Mouse (Mus musculus) heart, embryonic 16.5 days (tissue): ENCODE data around the gene Bcl6b. TPM values are rescaled to one million over a fixed set of nuclear protein-coding genes. Genes with fewer than 3 reads are reported as not detected.

ENCODE experiments used
- ATAC-seq: fragments of 200-750 bp; cut with Nextera tagmentation; replicated peaks from 2 replicates; pipeline ENCODE4 v1.8.0; 2017; ENCODE audit warnings: moderate number of reproducible peaks; ENCODE audit not compliant: insufficient read depth, low FRiP score; ENCODE audit errors: extremely low read depth
- H3K27ac ChIP-seq: fragments of 300-500 bp; sonication (generic); 2 replicates; pipeline ENCODE4 v1.5.1; 2014; ENCODE audit warnings: mild to moderate bottlenecking, low read length, control low read depth, moderate library complexity
- H3K27me3 ChIP-seq: fragments of 300-500 bp; sonication (generic); 2 replicates; pipeline ENCODE4 v1.6.1; 2014; ENCODE audit warnings: low read length, mixed read lengths; ENCODE audit not compliant: control insufficient read depth, insufficient read depth
- H3K36me3 ChIP-seq: fragments of 300-500 bp; sonication (generic); 2 replicates; pipeline ENCODE4 v1.6.1; 2014; ENCODE audit not compliant: control insufficient read depth, insufficient read depth
- H3K4me1 ChIP-seq: fragments of 300-500 bp; sonication (generic); 2 replicates; pipeline ENCODE4 v1.6.1; 2014; ENCODE audit warnings: low read length, mixed read lengths; ENCODE audit not compliant: control insufficient read depth, insufficient read depth
- H3K4me2 ChIP-seq: fragments of 300-500 bp; sonication (generic); 2 replicates; pipeline ENCODE4 v1.6.1; 2014; ENCODE audit warnings: low read depth, mild to moderate bottlenecking, control low read depth, low read length
- H3K4me3 ChIP-seq: fragments of 300-500 bp; sonication (generic); 2 replicates; pipeline ENCODE4 v1.5.1; 2014; ENCODE audit warnings: mild to moderate bottlenecking, control low read depth, low read length
- H3K9ac ChIP-seq: fragments of 300-500 bp; sonication (generic); 2 replicates; pipeline ENCODE4 v1.6.1; 2014; ENCODE audit warnings: low read length, control low read depth
- H3K9me3 ChIP-seq: fragments of 300-500 bp; sonication (generic); replicated peaks from 2 replicates; pipeline ENCODE4 v1.6.1; 2016; ENCODE audit warnings: low read length; ENCODE audit not compliant: control insufficient read depth
- WGBS: fragments of 180-500 bp; shearing (Covaris S2); extraction: QIAGEN DNeasy Blood & Tissue Kit; methylation state at CpG from one replicate; pipeline ENCODE4 v1.1.7; 2014; 5-methylcytosine and 5-hydroxymethylcytosine counted together
- polyA plus RNA-seq: library from polyadenylated mRNA; unstranded; fragments of >200 nt; fragmentation: Nextera tagmentation; extraction: Ambion mirVana; gene quantifications from 2 replicates; pipeline ENCODE4 v1.2.1, GENCODE M21; 2015

Bcl6b gene
- polyA plus RNA-seq, 1 experiment from 2014 or later = 18.1 TPM

DNA sequence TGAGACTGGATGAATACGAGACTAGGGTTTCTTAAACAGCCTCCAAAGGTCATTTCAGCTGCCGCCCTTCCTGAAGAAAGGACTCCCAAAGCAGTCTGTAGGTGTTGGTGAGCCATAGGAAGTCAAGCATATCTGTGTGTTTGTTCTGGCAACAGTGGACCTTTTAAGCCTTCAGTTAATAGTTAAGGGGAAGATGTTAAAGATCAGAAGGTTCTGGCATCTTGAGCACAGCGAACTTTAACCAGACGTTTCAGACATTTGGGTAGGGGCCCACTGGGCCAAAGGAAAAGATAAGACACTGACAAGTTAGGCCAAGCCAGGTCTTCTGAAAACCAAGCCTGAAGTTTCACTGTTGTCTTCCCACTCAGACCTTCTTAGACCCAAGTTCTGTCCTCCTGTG, 11.6 kb downstream of the Bcl6b start:
- WGBS = 66% methylated on average over 4 of the region's 4 CpGs
- Histone ChIP-seq H3K36me3 (no peaks in the 10 kb centered on the region), H3K9me3 (no peaks in the 10 kb centered on the region), H3K4me3 (no peak overlapping the region), H3K27ac (no peak overlapping the region), H3K4me2 (no peak overlapping the region), H3K9ac (no peak overlapping the region), H3K4me1 (peaks cover 26% of the 10 kb centered on the region), H3K27me3 (peaks cover 41% of the 10 kb centered on the region)
- no peak for ATAC-seq

GRCm38 (mm10) chr11:70216103-70216502, 13.5 kb downstream of the Bcl6b start:
- Histone ChIP-seq H3K27me3 (peaks cover 50% of the 10 kb centered on the region), H3K27ac (no peak overlapping the region), H3K36me3 (no peaks in the 10 kb centered on the region), H3K4me2 (no peak overlapping the region), H3K4me1 (peaks cover 20% of the 10 kb centered on the region), H3K4me3 (no peak overlapping the region), H3K9ac (no peak overlapping the region), H3K9me3 (no peaks in the 10 kb centered on the region)
- 58% methylated on average over 3 of the region's 3 CpGs for WGBS
- no peak for ATAC-seq

GRCm38 (mm10) chr11:70215301-70215700, 14.3 kb downstream of the Bcl6b start:
- Histone ChIP-seq H3K4me1 (peaks cover 16% of the 10 kb centered on the region), H3K9me3 (no peaks in the 10 kb centered on the region), H3K4me2 (no peak overlapping the region), H3K27ac (no peak overlapping the region), H3K9ac (no peak overlapping the region), H3K4me3 (0 out of 2 replicates have a peak overlapping the region, but pooled peaks have one; percentile 37), H3K27me3 (peaks cover 50% of the 10 kb centered on the region), H3K36me3 (no peaks in the 10 kb centered on the region)
- no peak for ATAC-seq
- WGBS = 16% methylated on average over 22 of the region's 22 CpGs

DNA sequence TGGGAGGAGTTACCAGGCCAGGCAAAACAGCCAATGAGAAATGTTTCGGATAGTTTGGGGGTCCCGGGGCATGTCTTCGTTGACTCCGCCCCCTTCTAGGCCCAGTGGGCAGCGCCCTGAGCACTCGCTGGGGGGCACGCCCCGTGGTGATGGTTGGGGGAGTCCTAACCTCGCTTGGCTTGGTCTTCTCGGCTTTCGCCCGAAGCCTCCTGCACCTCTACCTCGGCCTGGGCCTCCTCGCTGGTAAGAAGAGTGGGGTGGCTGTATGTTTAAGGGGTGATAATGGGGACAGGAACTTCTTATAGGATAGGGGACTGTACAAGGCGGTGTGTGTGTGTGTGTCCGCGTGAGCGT, 14.8 kb downstream of the Bcl6b start:
- ATAC-seq = 0 out of 2 replicates have a peak, but pooled peaks have one; percentile 6
- H3K27ac ChIP-seq = no peak overlapping the region
- peaks cover 50% of the 10 kb centered on the region for H3K27me3 ChIP-seq
- peak overlapping the region; percentile 62 for H3K4me2 ChIP-seq
- H3K9me3 ChIP-seq = no peaks in the 10 kb centered on the region
- no peaks in the 10 kb centered on the region for H3K36me3 ChIP-seq
- H3K4me1 ChIP-seq = peaks cover 13% of the 10 kb centered on the region
- H3K9ac ChIP-seq = no peak overlapping the region
- peak overlapping the region; percentile 37; the same call in 1 of the 2 replicates for H3K4me3 ChIP-seq
- WGBS = 5% methylated on average over 18 of the region's 18 CpGs

DNA sequence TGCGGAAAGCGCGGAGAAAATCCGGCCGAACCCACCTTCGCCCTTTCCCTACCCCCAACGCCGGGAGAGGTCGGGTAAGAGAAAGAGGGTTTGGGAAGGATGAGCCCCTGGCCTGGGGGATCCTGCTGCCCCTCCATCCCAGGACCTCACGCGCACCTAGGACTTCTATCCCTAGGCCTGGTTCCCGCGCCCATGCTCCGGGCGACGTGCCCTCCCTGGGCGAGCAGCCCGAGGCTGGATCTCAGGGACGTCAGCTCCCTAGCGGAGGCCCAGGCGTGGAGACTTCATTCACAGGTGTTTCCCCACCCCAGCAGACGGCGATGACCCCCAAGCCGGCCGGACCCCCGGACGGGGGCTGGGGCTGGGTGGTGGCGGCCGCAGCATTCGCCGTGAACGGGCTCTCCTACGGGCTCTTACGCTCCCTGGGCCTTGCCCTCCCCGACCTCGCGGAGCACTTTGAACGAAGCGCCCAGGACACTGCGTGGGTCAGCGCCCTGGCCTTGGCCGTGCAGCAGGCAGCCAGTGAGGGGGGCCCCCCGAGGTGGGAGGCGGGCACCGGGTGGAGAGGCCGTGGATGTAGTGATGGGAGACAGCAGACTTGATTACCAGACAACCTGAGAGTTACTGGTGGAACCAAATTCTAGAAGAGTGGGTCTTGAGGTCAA, 15.3 kb downstream of the Bcl6b start:
- peak overlapping the region; percentile 37 for H3K4me3 ChIP-seq
- H3K4me2 ChIP-seq = peak overlapping the region; percentile 62
- peaks cover 50% of the 10 kb centered on the region for H3K27me3 ChIP-seq
- under 1% methylated on average over 46 of the region's 46 CpGs for WGBS
- no peak for ATAC-seq
- H3K9ac ChIP-seq = peak overlapping the region; percentile 59
- no peak overlapping the region for H3K27ac ChIP-seq
- no peaks in the 10 kb centered on the region for H3K36me3 ChIP-seq
- H3K4me1 ChIP-seq = peaks cover 13% of the 10 kb centered on the region
- H3K9me3 ChIP-seq = no peaks in the 10 kb centered on the region

GRCm38 (mm10) chr11:70213736-70214135, 15.9 kb downstream of the Bcl6b start:
- H3K9ac ChIP-seq = peak overlapping the region; percentile 59; the same call in 1 of the 2 replicates
- peak overlapping the region; percentile 62 for H3K4me2 ChIP-seq
- H3K9me3 ChIP-seq = no peaks in the 10 kb centered on the region
- H3K4me1 ChIP-seq = peaks cover 13% of the 10 kb centered on the region
- no peak for ATAC-seq
- peaks cover 50% of the 10 kb centered on the region for H3K27me3 ChIP-seq
- H3K36me3 ChIP-seq = no peaks in the 10 kb centered on the region
- 10% methylated on average over 25 of the region's 26 CpGs for WGBS
- H3K27ac ChIP-seq = no peak overlapping the region
- peak overlapping the region; percentile 37 for H3K4me3 ChIP-seq

DNA sequence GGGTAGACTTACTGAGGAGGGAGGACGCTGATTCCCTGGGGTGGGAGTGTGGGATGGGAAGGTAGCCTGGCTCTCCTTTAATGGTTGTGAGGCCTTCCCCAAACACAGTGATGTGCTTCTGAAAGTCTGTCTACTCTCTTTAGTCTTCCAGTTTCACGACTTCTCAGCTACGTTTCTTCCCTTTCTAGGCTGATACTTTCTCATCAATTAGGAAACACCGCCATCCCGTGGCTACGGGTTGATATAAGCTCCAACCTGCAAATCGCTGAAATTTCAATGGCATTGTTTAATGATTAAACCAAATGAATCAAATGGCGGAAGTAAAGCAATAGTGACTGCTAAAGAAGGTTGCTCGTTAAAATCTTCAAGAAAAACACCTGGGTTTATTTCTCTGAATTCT, 16.7 kb downstream of the Bcl6b start:
- H3K27me3 ChIP-seq = peaks cover 51% of the 10 kb centered on the region
- H3K4me3 ChIP-seq = no peak overlapping the region
- H3K36me3 ChIP-seq = no peaks in the 10 kb centered on the region
- no peak for ATAC-seq
- H3K9ac ChIP-seq = no peak overlapping the region
- no peak overlapping the region for H3K27ac ChIP-seq
- 13% methylated on average over 9 of the region's 9 CpGs for WGBS
- H3K4me1 ChIP-seq = peaks cover 13% of the 10 kb centered on the region
- no peak overlapping the region for H3K4me2 ChIP-seq
- no peaks in the 10 kb centered on the region for H3K9me3 ChIP-seq

DNA sequence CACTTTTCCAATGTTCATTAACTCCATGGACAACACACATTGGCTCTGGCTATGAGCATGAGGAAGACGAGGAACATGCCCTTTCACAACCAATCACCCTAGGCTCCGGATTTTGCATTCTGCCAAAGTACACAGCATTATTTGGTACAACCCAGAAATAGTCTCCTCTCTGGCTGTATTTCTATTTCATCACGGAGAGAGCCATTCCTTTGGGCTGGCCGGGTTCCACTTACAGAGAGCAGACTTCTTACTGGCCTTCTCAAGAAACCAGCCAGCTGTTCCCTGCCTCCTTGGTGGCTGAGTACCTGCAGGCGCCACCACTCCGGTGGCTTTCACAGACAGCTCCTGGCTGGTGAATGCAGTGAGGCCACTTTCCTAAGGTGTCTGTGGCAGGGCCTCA, 17.2 kb downstream of the Bcl6b start, which contains the start of gene Slc16a11:
TSS of gene Slc16a11 (plus strand) at position 330 of the 400 bp plus-strand sequence.
- Histone ChIP-seq H3K9ac (no peak within 1 kb of the TSS), H3K36me3 (no peaks in the 10 kb centered on the region), H3K27me3 (peaks cover 51% of the 10 kb centered on the region), H3K4me1 (peaks cover 13% of the 10 kb centered on the region), H3K4me2 (no peak within 1 kb of the TSS), H3K9me3 (no peaks in the 10 kb centered on the region), H3K4me3 (no peak within 1 kb of the TSS; the same call in 1 of the 2 replicates), H3K27ac (no peak within 1 kb of the TSS)
- 45% methylated on average over 6 of the region's 6 CpGs for WGBS
- no peak for ATAC-seq

- Histone ChIP-seq H3K4me1 (peaks cover 13% of the 10 kb centered on the region), H3K9ac (no peak overlapping the region), H3K27me3 (peaks cover 47% of the 10 kb centered on the region), H3K9me3 (no peaks in the 10 kb centered on the region), H3K27ac (no peak overlapping the region), H3K4me2 (no peak overlapping the region), H3K36me3 (no peaks in the 10 kb centered on the region), H3K4me3 (no peak overlapping the region)
- WGBS = 74% methylated on average over 6 of the region's 6 CpGs
- ATAC-seq = no peak
Observed at GRCm38 (mm10) chr11:70211972-70212371, 17.6 kb downstream of the Bcl6b start.
